Comparison of ENCODE assay signal across 15 mouse cellular contexts in genomic region chr14:45739638-45740037, GRCm38 (mm10).
DNase-seq lines count a peak whose midpoint lies in the region; ATAC-seq and TF ChIP-seq lines count a peak whose summit lies in the region.
"Had no signal": no experiment of that assay in that cellular context is flagged by ENCODE, and none has a peak within 500 bp of the region (broad histone marks: within the 10 kb centered on the region; RNA-seq: fewer than 3 reads in every experiment).

No protein-coding gene starts in this region.

- TF ChIP-seq CTCF in gastrocnemius, adult 2 months (IDR thresholded peaks at IDR 0.05) = no peak
- no peak for TF ChIP-seq CTCF in lung, embryonic 14.5 days (IDR thresholded peaks at IDR 0.05; ENCODE audit: low read depth)
- no peak for TF ChIP-seq CTCF in midbrain, postnatal 0 days (IDR thresholded peaks at IDR 0.05)

- H3K36me3 ChIP-seq in midbrain, embryonic 10.5 days = no peaks in the 10 kb centered on the region
- no peaks in the 10 kb centered on the region for H3K36me3 ChIP-seq in midbrain, embryonic 16.5 days (ENCODE audit: control insufficient read depth, insufficient read depth, low read length)
- no peaks in the 10 kb centered on the region for H3K36me3 ChIP-seq in lung, embryonic 14.5 days (ENCODE audit: insufficient read depth)
- no peaks in the 10 kb centered on the region for H3K36me3 ChIP-seq in midbrain, postnatal 0 days (ENCODE audit: insufficient read depth, low read length)
- H3K36me3 ChIP-seq: embryonic facial prominence, embryonic 13.5 days; limb, embryonic 13.5 days had no signal

- no peak overlapping the region for H3K4me2 ChIP-seq in midbrain, embryonic 16.5 days (ENCODE audit: low read length)
- no peak overlapping the region for H3K4me2 ChIP-seq in lung, embryonic 14.5 days
- no peak overlapping the region for H3K4me2 ChIP-seq in midbrain, postnatal 0 days (ENCODE audit: low read depth, low read length, poor library complexity, severe bottlenecking)
- H3K4me2 ChIP-seq: embryonic facial prominence, embryonic 13.5 days; limb, embryonic 13.5 days had no signal

- H3K9me3 ChIP-seq in midbrain, embryonic 10.5 days (replicated peaks) = no peaks in the 10 kb centered on the region
- no peaks in the 10 kb centered on the region for H3K9me3 ChIP-seq in midbrain, embryonic 16.5 days (replicated peaks; ENCODE audit: control insufficient read depth, low read length, poor library complexity, severe bottlenecking)
- H3K9me3 ChIP-seq in lung, embryonic 14.5 days (ENCODE audit: low read depth, low read length) = no peaks in the 10 kb centered on the region
- H3K9me3 ChIP-seq in midbrain, postnatal 0 days (ENCODE audit: low read length) = no peaks in the 10 kb centered on the region
- H3K9me3 ChIP-seq: embryonic facial prominence, embryonic 13.5 days; limb, embryonic 13.5 days had no signal

- intact Hi-C loops in gastrocnemius, adult 2 months (cut with DNase I) = no loop called here
- intact Hi-C loops in left cerebral cortex, postnatal 10 days (cut with DNase I) = no loop called here

- H3K27me3 ChIP-seq in midbrain, embryonic 10.5 days (ENCODE audit: low read depth, poor library complexity, severe bottlenecking) = no peaks in the 10 kb centered on the region
- no peaks in the 10 kb centered on the region for H3K27me3 ChIP-seq in midbrain, embryonic 16.5 days (ENCODE audit: control insufficient read depth, insufficient read depth, low read depth, low read length)
- no peaks in the 10 kb centered on the region for H3K27me3 ChIP-seq in lung, embryonic 14.5 days (ENCODE audit: insufficient read depth, low read length)
- no peaks in the 10 kb centered on the region for H3K27me3 ChIP-seq in midbrain, postnatal 0 days (ENCODE audit: insufficient read depth, low read length)
- H3K27me3 ChIP-seq: embryonic facial prominence, embryonic 13.5 days; limb, embryonic 13.5 days; megakaryocyte, embryonic 14.5 days had no signal

- peaks cover 15% of the 10 kb centered on the region for H3K4me1 ChIP-seq in midbrain, embryonic 10.5 days
- H3K4me1 ChIP-seq in midbrain, embryonic 16.5 days (ENCODE audit: control insufficient read depth, insufficient read depth, low read length) = no peaks in the 10 kb centered on the region
- H3K4me1 ChIP-seq in lung, embryonic 14.5 days (ENCODE audit: insufficient read depth) = no peaks in the 10 kb centered on the region
- no peaks in the 10 kb centered on the region for H3K4me1 ChIP-seq in midbrain, postnatal 0 days (ENCODE audit: insufficient read depth, low read length)
- H3K4me1 ChIP-seq: embryonic facial prominence, embryonic 13.5 days; limb, embryonic 13.5 days; megakaryocyte, embryonic 14.5 days had no signal

- no peak overlapping the region for H3K9ac ChIP-seq in midbrain, embryonic 16.5 days (ENCODE audit: low read depth, low read length)
- H3K9ac ChIP-seq in lung, embryonic 14.5 days = no peak overlapping the region
- no peak overlapping the region for H3K9ac ChIP-seq in midbrain, postnatal 0 days (replicated peaks; ENCODE audit: low read length, poor library complexity, severe bottlenecking)
- H3K9ac ChIP-seq: embryonic facial prominence, embryonic 13.5 days; forebrain, postnatal 0 days; limb, embryonic 13.5 days had no signal

- peak overlapping the region; percentile 69 for H3K27ac ChIP-seq in gastrocnemius, adult 2 months
- 0 out of 2 replicates have a peak overlapping the region, but pooled peaks have one; percentile 61 for H3K27ac ChIP-seq in midbrain, embryonic 10.5 days (replicated peaks)
- no peak overlapping the region for H3K27ac ChIP-seq in midbrain, embryonic 16.5 days (ENCODE audit: low read length)
- no peak overlapping the region for H3K27ac ChIP-seq in lung, embryonic 14.5 days (ENCODE audit: low read depth)
- no peak overlapping the region for H3K27ac ChIP-seq in midbrain, postnatal 0 days (ENCODE audit: low read depth, low read length)
- H3K27ac ChIP-seq: embryonic facial prominence, embryonic 13.5 days; limb, embryonic 13.5 days had no signal

- H3K4me3 ChIP-seq in gastrocnemius, adult 2 months = no peak overlapping the region
- no peak overlapping the region for H3K4me3 ChIP-seq in midbrain, embryonic 10.5 days
- no peak overlapping the region for H3K4me3 ChIP-seq in midbrain, embryonic 16.5 days (ENCODE audit: low read depth, low read length)
- H3K4me3 ChIP-seq in lung, embryonic 14.5 days (ENCODE audit: low read depth, low read length) = no peak overlapping the region
- no peak overlapping the region for H3K4me3 ChIP-seq in midbrain, postnatal 0 days (ENCODE audit: low read depth, low read length)
- H3K4me3 ChIP-seq: embryonic facial prominence, embryonic 13.5 days; limb, embryonic 13.5 days; megakaryocyte, embryonic 14.5 days had no signal

- DNase-seq in gastrocnemius, adult 2 months = peak; percentile 38
- no peak for DNase-seq in gastrocnemius, postnatal 4 days (ENCODE audit: low spot score in 2 of 2)
- DNase-seq in midbrain, embryonic 10.5 days (ENCODE audit: low spot score) = peak; percentile 18
- peak; percentile 4 for DNase-seq in lung, embryonic 14.5 days
- DNase-seq in left cerebral cortex, postnatal 10 days (ENCODE audit: extremely low spot score in 1 of 2, low spot score in 2 of 2) = no peak
- no peak for DNase-seq in ovary, postnatal 14 days (ENCODE audit: low spot score)
- DNase-seq in midbrain, postnatal 0 days (ENCODE audit: low spot score) = no peak
- DNase-seq: B cell, adult 2 months; forebrain, postnatal 0 days; right cerebral cortex, postnatal 4 days had no signal

- ATAC-seq in midbrain, embryonic 16.5 days = no peak
- ATAC-seq in lung, embryonic 14.5 days (ENCODE audit: insufficient read depth) = no peak
- no peak for ATAC-seq in midbrain, postnatal 0 days (ENCODE audit: low FRiP score)
- ATAC-seq: forebrain, postnatal 0 days; intestine, embryonic 16.5 days had no signal

Comparison
In these comparisons a context has a peak if more than half of its experiments do, and no peak if none do; other contexts are left out.
1. DNase-seq: peak in gastrocnemius, adult 2 months (single experiment), midbrain, embryonic 10.5 days (single experiment) and lung, embryonic 14.5 days (single experiment); none in gastrocnemius, postnatal 4 days (0 of 2), left cerebral cortex, postnatal 10 days (0 of 2), ovary, postnatal 14 days (single experiment) and midbrain, postnatal 0 days (single experiment).
2. H3K27ac ChIP-seq: peak in gastrocnemius, adult 2 months (single experiment) and midbrain, embryonic 10.5 days (single experiment); none in midbrain, embryonic 16.5 days (single experiment), lung, embryonic 14.5 days (single experiment) and midbrain, postnatal 0 days (single experiment).